Mouse (Mus musculus): ENCODE measurements around the gene Unc93b1.

DNA sequence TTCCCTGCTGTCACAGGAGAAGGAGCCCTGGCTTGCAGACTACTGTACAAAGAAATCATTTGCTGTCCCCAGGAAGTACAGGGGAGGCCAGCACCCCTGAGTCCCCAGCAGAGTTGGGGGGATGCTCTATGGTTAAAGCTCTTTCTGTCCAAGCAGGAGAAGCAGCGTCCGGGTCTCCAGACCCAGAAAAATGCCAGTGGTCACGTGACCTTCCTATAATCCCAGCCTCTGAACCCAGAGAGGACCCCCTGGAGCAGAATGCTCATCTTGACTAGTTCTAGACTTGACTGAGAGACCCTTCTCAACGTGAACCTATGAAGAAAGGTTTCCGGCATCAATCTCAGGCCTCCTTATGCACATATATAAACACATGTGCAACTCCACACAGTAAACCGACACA lies 9.1 kb upstream of the Unc93b1 start:
- no peak for TF ChIP-seq EP300 (IDR thresholded peaks at IDR 0.05; ENCODE audit: low read depth)
- TF ChIP-seq CTCF (IDR thresholded peaks at IDR 0.05; ENCODE audit: low read depth) = no peak
